Mouse (Mus musculus) ovary, postnatal 10 days (tissue): ENCODE measurements around the gene Glipr2.

Experiments used
- DNase-seq: peaks from one replicate; pipeline ENCODE4 v3.0.0; 2022; ENCODE audit warnings: low spot score

The Glipr2 gene

GRCm38 (mm10) chr4:43970393-43971330 is 13.5 kb downstream of the Glipr2 start:
- DNase-seq: no peak

DNA sequence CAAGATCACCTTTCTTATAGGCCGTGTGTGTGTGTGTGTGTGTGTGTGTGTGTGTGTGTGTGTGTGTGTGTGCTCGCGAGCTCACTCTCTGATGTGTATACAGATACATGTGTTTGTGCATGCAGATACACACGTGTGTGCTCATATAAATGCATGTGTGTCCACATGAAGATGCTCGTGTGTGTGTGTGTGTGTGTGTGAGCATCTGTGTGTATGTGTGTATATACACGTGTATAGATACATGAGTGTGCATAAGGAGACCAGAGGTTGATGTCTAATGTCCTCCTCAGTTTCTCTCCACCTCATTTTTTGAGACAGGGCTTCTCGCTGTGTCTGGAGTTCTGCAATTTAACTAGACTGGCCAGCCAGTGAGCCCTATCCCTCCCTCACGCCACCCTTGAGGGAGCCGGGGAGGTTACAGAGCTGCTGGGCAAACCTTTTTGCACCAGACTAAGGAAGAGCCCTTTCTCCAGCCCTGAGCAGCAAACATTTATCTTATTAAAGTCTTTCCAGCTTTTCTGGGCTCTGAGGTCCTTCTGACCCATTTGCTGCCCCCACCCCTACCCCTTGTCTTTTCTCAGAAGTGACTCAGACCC is 14.4 kb downstream of the Glipr2 start:
- DNase-seq: no peak

DNA sequence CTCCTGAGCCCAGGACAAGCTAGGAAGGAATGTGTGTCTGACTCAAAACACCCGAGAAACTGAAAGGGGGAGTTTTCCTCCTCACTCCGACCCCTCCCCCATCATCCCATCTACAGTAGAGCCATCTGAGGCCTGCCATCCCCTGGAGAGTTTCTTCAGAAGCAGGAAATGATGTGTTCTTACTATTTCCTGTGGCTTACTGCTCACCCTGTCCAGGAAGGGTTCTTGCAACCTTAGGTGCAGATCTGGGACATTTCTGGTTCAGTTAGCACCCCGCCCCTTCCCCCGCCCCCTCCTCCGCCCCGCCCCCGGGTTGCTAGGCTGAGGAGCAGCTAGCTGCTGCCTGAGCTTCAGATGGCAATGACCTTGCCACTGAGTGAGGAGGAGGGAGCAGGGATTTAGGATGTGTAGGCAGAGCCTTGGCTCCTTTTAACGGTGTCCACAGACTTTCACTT is 15.0 kb downstream of the Glipr2 start:
- DNase-seq: no peak

DNA sequence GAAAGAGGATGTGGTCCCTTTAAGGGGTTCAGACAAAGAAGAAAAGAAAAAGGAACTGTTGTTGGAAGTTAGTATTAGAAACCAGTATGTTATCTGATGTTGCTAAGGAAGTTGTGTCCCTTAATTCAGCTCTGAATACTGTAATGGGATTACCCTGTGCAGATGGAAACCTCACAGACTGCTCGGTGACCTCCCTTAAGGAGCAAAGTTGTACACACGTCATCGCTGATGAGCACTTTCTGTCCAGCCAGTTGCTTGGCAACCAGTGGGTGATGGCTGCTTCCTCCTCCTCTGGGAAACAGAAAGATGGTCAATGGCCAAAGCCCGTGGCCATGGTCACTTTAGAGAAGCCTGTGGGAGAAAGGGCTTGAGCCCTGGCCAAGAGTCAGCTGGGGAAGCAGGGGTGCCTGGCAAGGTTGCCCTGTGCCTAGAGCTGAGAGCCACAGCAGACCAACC is 16.4 kb downstream of the Glipr2 start:
- no peak for DNase-seq

- no peak for DNase-seq
Measured at GRCm38 (mm10) chr4:43974914-43975616, 17.9 kb downstream of the Glipr2 start.

- no peak for DNase-seq
Measured at GRCm38 (mm10) chr4:43976223-43976740, 19.1 kb downstream of the Glipr2 start.

- no peak for DNase-seq
Measured at GRCm38 (mm10) chr4:43978521-43979443, 21.6 kb downstream of the Glipr2 start.

- DNase-seq: no peak
Measured at GRCm38 (mm10) chr4:43979746-43980145, 22.5 kb downstream of the Glipr2 start.

DNA sequence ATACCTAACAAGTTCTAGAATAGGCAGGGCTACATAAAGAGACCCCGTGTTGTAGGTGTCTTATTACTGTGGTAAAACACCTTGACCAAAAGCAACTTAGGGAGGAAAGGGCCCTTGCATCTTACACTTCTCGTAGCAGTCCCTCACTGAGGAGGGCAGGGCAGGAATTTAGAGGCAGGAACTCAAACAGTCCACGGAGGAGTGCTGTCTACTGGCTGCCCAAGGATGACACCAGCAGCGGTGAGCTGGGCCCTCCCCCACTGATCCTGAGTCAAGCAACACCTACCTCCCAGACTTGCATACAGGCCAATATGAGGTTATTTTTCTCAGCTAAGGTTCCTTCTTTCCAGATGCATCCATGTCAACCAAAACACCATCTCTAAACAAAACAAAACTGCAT is 23.0 kb downstream of the Glipr2 start:
- no peak for DNase-seq

DNA sequence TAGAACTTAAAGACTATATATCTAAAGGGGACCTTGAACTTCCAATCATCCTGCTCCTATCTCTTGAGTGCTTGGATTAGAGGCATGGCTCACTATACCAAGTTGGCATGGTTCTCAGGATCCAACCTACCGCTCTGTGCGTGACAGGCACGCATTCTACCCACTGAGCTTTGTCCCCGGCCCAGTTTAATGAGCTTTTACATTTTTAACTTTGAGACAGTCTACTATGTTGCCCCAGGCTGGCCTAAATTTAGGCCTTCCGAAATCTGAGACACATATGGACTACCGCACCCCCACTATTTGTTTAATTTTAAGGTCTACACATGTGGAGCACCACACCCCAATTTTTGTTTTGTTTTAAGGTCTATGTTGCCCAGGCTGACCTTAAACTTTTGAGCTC is 23.6 kb downstream of the Glipr2 start:
- no peak for DNase-seq

GRCm38 (mm10) chr4:43981251-43981650 is 24.1 kb downstream of the Glipr2 start:
- no peak for DNase-seq

- peak; percentile 94 for DNase-seq
Measured at GRCm38 (mm10) chr4:43982053-43982732, 25.0 kb downstream of the Glipr2 start.

GRCm38 (mm10) chr4:43983181-43983580 is 26.0 kb downstream of the Glipr2 start, which contains the start of gene Ccin:
Ccin (plus strand) TSS chr4:43983483.
- no peak for DNase-seq

DNA sequence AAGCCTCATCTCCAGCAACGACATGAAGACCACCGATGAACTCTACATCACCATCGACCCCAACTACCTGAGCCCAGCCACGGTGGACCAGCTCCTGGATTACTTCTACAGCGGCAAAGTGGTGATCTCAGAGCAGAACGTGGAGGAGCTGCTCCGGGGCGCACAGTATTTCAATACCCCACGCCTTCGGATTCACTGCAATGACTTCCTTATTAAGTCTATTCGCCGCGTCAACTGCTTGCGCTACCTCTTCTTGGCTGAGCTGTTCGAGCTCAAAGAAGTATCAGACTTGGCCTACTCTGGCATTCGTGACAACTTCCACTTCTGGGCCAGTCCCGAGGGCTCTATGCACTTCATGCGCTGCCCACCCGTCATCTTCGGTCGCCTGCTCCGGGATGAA is 26.6 kb downstream of the Glipr2 start:
- DNase-seq: no peak

GRCm38 (mm10) chr4:43984326-43984725 is 27.1 kb downstream of the Glipr2 start:
- no peak for DNase-seq

GRCm38 (mm10) chr4:43988976-43989375 is 31.8 kb downstream of the Glipr2 start:
- no peak for DNase-seq

DNA sequence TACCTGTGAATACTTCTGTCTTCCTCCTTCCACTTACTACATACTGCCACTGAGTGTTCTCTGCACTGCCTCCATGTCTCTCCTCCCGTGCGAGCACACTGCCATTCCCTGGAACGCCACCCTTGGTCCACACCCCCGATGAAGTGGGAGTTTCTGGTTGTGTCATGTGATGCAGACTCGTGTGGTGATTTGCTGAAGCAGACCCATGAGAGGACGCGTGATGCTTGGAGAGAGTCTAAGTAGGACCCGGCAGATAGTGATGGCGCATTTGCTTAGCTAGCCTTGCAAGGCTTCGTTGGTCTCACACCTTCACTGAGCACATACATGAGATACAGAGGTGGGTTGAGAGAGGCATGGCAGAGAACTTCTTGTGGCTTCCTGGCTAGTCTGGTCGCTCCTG is 35.9 kb downstream of the Glipr2 start:
- no peak for DNase-seq

DNA sequence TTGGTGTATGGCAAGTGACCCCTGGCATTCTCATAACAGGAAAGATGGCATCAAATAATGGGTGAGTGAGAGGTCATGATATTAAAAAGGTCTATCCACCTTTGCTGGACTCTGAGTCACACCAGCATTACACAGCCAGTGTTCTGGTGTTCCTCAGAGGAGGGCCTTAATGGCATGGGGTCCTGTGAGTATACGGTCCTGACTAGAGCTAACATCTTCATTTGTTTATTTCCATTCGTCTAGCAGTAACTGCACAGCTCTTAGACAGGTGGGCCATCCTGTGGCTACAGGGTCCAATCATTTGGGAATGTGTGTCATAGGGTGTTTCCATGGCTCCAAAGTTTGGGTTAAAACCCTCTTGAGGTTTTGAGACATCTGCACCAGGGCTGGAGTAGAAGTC is 37.1 kb downstream of the Glipr2 start:
- no peak for DNase-seq

- no peak for DNase-seq
Measured at GRCm38 (mm10) chr4:44003622-44004021, 46.4 kb downstream of the Glipr2 start.

DNA sequence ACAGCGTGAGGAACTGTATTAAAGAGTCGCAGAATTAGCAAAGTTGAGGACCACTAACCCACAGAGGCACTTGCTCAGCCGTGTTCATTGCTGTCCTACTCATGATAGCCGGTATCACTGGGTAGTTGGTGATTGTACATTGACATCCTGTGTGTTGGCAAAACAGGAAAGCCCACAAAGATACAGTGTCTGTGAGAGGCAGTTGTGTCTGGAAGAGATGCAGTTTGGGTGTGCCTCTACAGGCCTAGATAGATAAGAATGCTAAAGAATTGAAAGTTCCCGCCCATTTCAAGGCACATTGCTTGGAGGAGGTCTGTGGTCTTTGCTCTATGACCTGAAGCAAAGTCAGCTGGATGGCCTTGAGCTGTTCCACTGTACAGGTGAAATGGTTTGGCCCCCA is 46.9 kb downstream of the Glipr2 start, which contains the start of gene Clta:
TSS of gene Clta (plus strand) at position 327 of the 400 bp plus-strand sequence.
- no peak for DNase-seq
